Mouse (Mus musculus): ENCODE measurements around the gene Dnaaf5.

DNA sequence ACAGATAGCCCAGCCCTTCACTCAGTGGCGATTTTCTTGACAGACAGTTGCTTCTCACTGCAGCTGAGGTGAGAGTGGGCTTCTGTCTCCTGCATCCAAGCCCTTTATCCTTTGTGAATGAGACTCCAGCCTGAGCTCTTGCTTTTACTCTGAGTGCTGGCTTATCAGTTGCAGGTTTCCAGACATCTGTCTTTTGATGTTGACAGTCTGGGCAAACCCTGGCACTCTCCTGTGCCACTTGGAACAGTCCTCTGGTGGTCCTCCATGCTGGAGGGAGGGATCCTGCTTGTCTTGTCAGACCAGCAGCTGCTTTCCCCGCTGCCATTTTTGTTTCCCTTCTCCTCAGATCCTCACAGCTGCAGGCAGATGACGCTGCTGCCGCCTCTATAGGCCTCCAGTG, 21.9 kb downstream of the Dnaaf5 start:
- TF ChIP-seq GATA1 (IDR thresholded peaks at IDR 0.05; ENCODE audit: borderline replicate concordance, low read length) (no peak), FLI1 (IDR thresholded peaks at IDR 0.05; ENCODE audit: low read length) (no peak)

Data from megakaryocyte, embryonic 14.5 days (primary cell).